Mouse (Mus musculus) stomach, embryonic 15.5 days (tissue): ENCODE data around the gene Nosip. TPM values are rescaled to one million over a fixed set of nuclear protein-coding genes. Genes with fewer than 3 reads are reported as not detected.

Source experiments
- ATAC-seq: fragments of 200-750 bp; cut with Nextera tagmentation; 2 replicates; pipeline ENCODE4 v1.8.0; 2017; ENCODE audit warnings: low read depth, moderate number of reproducible peaks, moderate TSS enrichment; ENCODE audit not compliant: insufficient read depth, low FRiP score
- H3K27ac ChIP-seq: fragments of 300-500 bp; sonication (generic); 2 replicates; pipeline ENCODE4 v1.5.1; 2015; ENCODE audit warnings: mild to moderate bottlenecking, inconsistent platforms
- H3K27me3 ChIP-seq: fragments of 300-500 bp; sonication (generic); replicated peaks from 2 replicates; pipeline ENCODE4 v1.6.1; 2015; ENCODE audit warnings: inconsistent platforms
- H3K36me3 ChIP-seq: fragments of 300-500 bp; sonication (generic); 2 replicates; pipeline ENCODE4 v1.6.1; 2015; ENCODE audit warnings: inconsistent platforms
- H3K4me1 ChIP-seq: fragments of 300-500 bp; sonication (generic); 2 replicates; pipeline ENCODE4 v1.6.1; 2015; ENCODE audit warnings: inconsistent platforms
- H3K4me2 ChIP-seq: fragments of 300-500 bp; sonication (generic); 2 replicates; pipeline ENCODE4 v1.6.1; 2015; ENCODE audit warnings: mild to moderate bottlenecking, inconsistent platforms
- H3K4me3 ChIP-seq: fragments of 300-500 bp; sonication (generic); replicated peaks from 2 replicates; pipeline ENCODE4 v1.5.1; 2015; ENCODE audit warnings: inconsistent platforms
- H3K9ac ChIP-seq: fragments of 300-500 bp; sonication (generic); 2 replicates; pipeline ENCODE4 v1.6.1; 2015; ENCODE audit warnings: inconsistent platforms
- H3K9me3 ChIP-seq: fragments of 300-500 bp; sonication (generic); 2 replicates; pipeline ENCODE4 v1.6.1; 2016; ENCODE audit warnings: inconsistent platforms
- WGBS: fragments of 180-500 bp; shearing (Covaris S2); methylation state at CpG from one replicate; pipeline ENCODE4 v1.1.7; 2015; 5-methylcytosine and 5-hydroxymethylcytosine counted together
- polyA plus RNA-seq: library from polyadenylated mRNA; unstranded; fragments of >200 nt; fragmentation: Nextera tagmentation; extraction: Ambion mirVana; gene quantifications from 2 replicates; pipeline ENCODE4 v1.2.1, GENCODE M21; 2015

Gene Nosip
- polyA plus RNA-seq, 1 experiment from 2014 or later, result 52.8 TPM

GRCm38 (mm10) chr7:45037720-45038361 is 24.4 kb upstream of the Nosip start:
- Histone ChIP-seq H3K4me1 (no peaks in the 10 kb centered on the region), H3K9ac (no peak overlapping the region), H3K9me3 (no peaks in the 10 kb centered on the region), H3K4me3 (no peak overlapping the region), H3K27ac (no peak overlapping the region), H3K4me2 (no peak overlapping the region), H3K36me3 (peaks cover 65% of the 10 kb centered on the region), H3K27me3 (no peaks in the 10 kb centered on the region)
- 66% methylated on average over 7 of the region's 7 CpGs for WGBS
- no peak for ATAC-seq

- Histone ChIP-seq H3K27ac (no peak overlapping the region), H3K4me3 (no peak overlapping the region), H3K9me3 (no peaks in the 10 kb centered on the region), H3K9ac (no peak overlapping the region), H3K4me1 (no peaks in the 10 kb centered on the region), H3K36me3 (peaks cover 66% of the 10 kb centered on the region), H3K4me2 (no peak overlapping the region), H3K27me3 (no peaks in the 10 kb centered on the region)
- ATAC-seq, result no peak
- 89% methylated on average over 9 of the region's 9 CpGs for WGBS
Measured at GRCm38 (mm10) chr7:45038411-45038810, 23.8 kb upstream of the Nosip start.

- H3K36me3 ChIP-seq, result peaks cover 62% of the 10 kb centered on the region
- no peaks in the 10 kb centered on the region for H3K27me3 ChIP-seq
Measured at GRCm38 (mm10) chr7:45040851-45041250, 21.4 kb upstream of the Nosip start.

GRCm38 (mm10) chr7:45043307-45043706 is 18.9 kb upstream of the Nosip start:
- ATAC-seq, result no peak
- no peaks in the 10 kb centered on the region for H3K9me3 ChIP-seq
- no peak overlapping the region for H3K27ac ChIP-seq
- 93% methylated on average over 14 of the region's 14 CpGs for WGBS
- no peak overlapping the region for H3K4me2 ChIP-seq
- no peak overlapping the region for H3K9ac ChIP-seq
- no peaks in the 10 kb centered on the region for H3K27me3 ChIP-seq
- no peaks in the 10 kb centered on the region for H3K4me1 ChIP-seq
- no peak overlapping the region for H3K4me3 ChIP-seq
- H3K36me3 ChIP-seq, result peaks cover 72% of the 10 kb centered on the region

More at GRCm38 (mm10) chr7:45040851-45041250, 21.4 kb upstream of the Nosip start:
- Histone ChIP-seq H3K9ac (no peak overlapping the region), H3K9me3 (no peaks in the 10 kb centered on the region), H3K4me2 (no peak overlapping the region), H3K4me3 (no peak overlapping the region), H3K4me1 (no peaks in the 10 kb centered on the region), H3K27ac (no peak overlapping the region)
- 91% methylated on average over 9 of the region's 9 CpGs for WGBS
- ATAC-seq, result no peak

- 0 out of 2 replicates have a peak, but pooled peaks cover 2% of the 10 kb centered on the region for H3K4me1 ChIP-seq
- H3K36me3 ChIP-seq, result peaks cover 79% of the 10 kb centered on the region
- ATAC-seq, result no peak
- H3K27me3 ChIP-seq, result no peaks in the 10 kb centered on the region
- H3K4me3 ChIP-seq, result no peak overlapping the region
- H3K9me3 ChIP-seq, result no peaks in the 10 kb centered on the region
- WGBS, result 90% methylated on average over 22 of the region's 22 CpGs
- H3K9ac ChIP-seq, result no peak overlapping the region
- H3K4me2 ChIP-seq, result no peak overlapping the region
- H3K27ac ChIP-seq, result no peak overlapping the region
Measured at GRCm38 (mm10) chr7:45045741-45046140, 16.5 kb upstream of the Nosip start.

GRCm38 (mm10) chr7:45046853-45047350 is 15.3 kb upstream of the Nosip start:
- H3K4me3 ChIP-seq, result no peak overlapping the region
- H3K36me3 ChIP-seq, result peaks cover 75% of the 10 kb centered on the region
- whole genome bisulfite sequencing, result 94% methylated on average over 26 of the region's 26 CpGs
- H3K27me3 ChIP-seq, result no peaks in the 10 kb centered on the region
- H3K4me2 ChIP-seq, result no peak overlapping the region
- no peak for ATAC-seq
- no peak overlapping the region for H3K27ac ChIP-seq
- peaks cover 12% of the 10 kb centered on the region for H3K4me1 ChIP-seq
- H3K9me3 ChIP-seq, result no peaks in the 10 kb centered on the region
- H3K9ac ChIP-seq, result no peak overlapping the region

- H3K9me3 ChIP-seq, result no peaks in the 10 kb centered on the region
- 93% methylated on average over 14 of the region's 14 CpGs for WGBS
- no peak overlapping the region for H3K4me2 ChIP-seq
- peaks cover 75% of the 10 kb centered on the region for H3K36me3 ChIP-seq
- H3K4me1 ChIP-seq, result peaks cover 17% of the 10 kb centered on the region
- H3K4me3 ChIP-seq, result no peak overlapping the region
- no peak for ATAC-seq
- H3K27ac ChIP-seq, result no peak overlapping the region
- H3K9ac ChIP-seq, result no peak overlapping the region
- H3K27me3 ChIP-seq, result no peaks in the 10 kb centered on the region
Measured at GRCm38 (mm10) chr7:45047491-45047890, 14.7 kb upstream of the Nosip start.

GRCm38 (mm10) chr7:45048001-45048890 is 14.0 kb upstream of the Nosip start:
- H3K4me1 ChIP-seq, result peaks cover 17% of the 10 kb centered on the region
- no peaks in the 10 kb centered on the region for H3K27me3 ChIP-seq
- H3K9ac ChIP-seq, result no peak overlapping the region
- H3K27ac ChIP-seq, result no peak overlapping the region
- WGBS, result 92% methylated on average over 36 of the region's 38 CpGs
- no peaks in the 10 kb centered on the region for H3K9me3 ChIP-seq
- ATAC-seq, result no peak
- H3K4me3 ChIP-seq, result no peak overlapping the region
- H3K4me2 ChIP-seq, result no peak overlapping the region
- peaks cover 67% of the 10 kb centered on the region for H3K36me3 ChIP-seq

GRCm38 (mm10) chr7:45048923-45049657 is 13.1 kb upstream of the Nosip start:
- Histone ChIP-seq H3K4me2 (no peak overlapping the region), H3K9ac (no peak overlapping the region), H3K36me3 (peaks cover 60% of the 10 kb centered on the region), H3K27me3 (no peaks in the 10 kb centered on the region), H3K4me3 (no peak overlapping the region), H3K4me1 (peaks cover 17% of the 10 kb centered on the region), H3K27ac (no peak overlapping the region), H3K9me3 (no peaks in the 10 kb centered on the region)
- ATAC-seq, result no peak
- WGBS, result 92% methylated on average over 23 of the region's 23 CpGs

- peaks cover 17% of the 10 kb centered on the region for H3K4me1 ChIP-seq
- H3K4me2 ChIP-seq, result peak overlapping the region; percentile 94
- peak overlapping the region; percentile 82 for H3K4me3 ChIP-seq
- peak; percentile 12 for ATAC-seq
- WGBS, result 8% methylated on average over 16 of the region's 16 CpGs
- H3K9me3 ChIP-seq, result no peaks in the 10 kb centered on the region
- H3K9ac ChIP-seq, result no peak overlapping the region
- peaks cover 43% of the 10 kb centered on the region for H3K36me3 ChIP-seq
- no peaks in the 10 kb centered on the region for H3K27me3 ChIP-seq
- H3K27ac ChIP-seq, result peak overlapping the region; percentile 100; the same call in 1 of the 2 replicates
Measured at GRCm38 (mm10) chr7:45050945-45051600, 11.2 kb upstream of the Nosip start.

- peaks cover 17% of the 10 kb centered on the region for H3K4me1 ChIP-seq
- peak overlapping the region; percentile 100 for H3K27ac ChIP-seq
- no peaks in the 10 kb centered on the region for H3K9me3 ChIP-seq
- no peak for ATAC-seq
- peak overlapping the region; percentile 82 for H3K4me3 ChIP-seq
- no peaks in the 10 kb centered on the region for H3K27me3 ChIP-seq
- H3K36me3 ChIP-seq, result peaks cover 38% of the 10 kb centered on the region
- peak overlapping the region; percentile 70 for H3K9ac ChIP-seq
- 3% methylated on average over 13 of the region's 13 CpGs for WGBS
- peak overlapping the region; percentile 94 for H3K4me2 ChIP-seq
Measured at GRCm38 (mm10) chr7:45051601-45051974, 10.6 kb upstream of the Nosip start.
